19 mouse cellular contexts compared by ENCODE assay signal in genomic region chr6:98208051-98208450, GRCm38 (mm10).
"Had no signal": no experiment of that assay in that cellular context is flagged by ENCODE, and none has a peak within 500 bp of the region (broad histone marks: within the 10 kb centered on the region; RNA-seq: fewer than 3 reads in every experiment).

No protein-coding gene starts in this region.

- H3K4me1 ChIP-seq: lung, embryonic 15.5 days; midbrain, embryonic 10.5 days; midbrain, embryonic 12.5 days; neural tube, embryonic 13.5 days; neural tube, embryonic 15.5 days had no signal

- H3K27me3 ChIP-seq: lung, embryonic 15.5 days; midbrain, embryonic 12.5 days; neural tube, embryonic 13.5 days; neural tube, embryonic 15.5 days had no signal

- DNase-seq: lung, adult 18-20 months; lung, postnatal 14 days; midbrain, embryonic 14.5 days; retina, postnatal 1 day; right cerebral cortex, adult 18-20 months; right cerebral cortex, postnatal 25 days; right cerebral cortex, postnatal 4 days; spleen, adult 18-20 months; thymus, adult 18-20 months; thymus, postnatal 14 days; thymus, postnatal 36 days had no signal

- H3K4me3 ChIP-seq: lung, embryonic 15.5 days; midbrain, embryonic 10.5 days; midbrain, embryonic 12.5 days; myocyte; neural tube, embryonic 13.5 days; neural tube, embryonic 15.5 days had no signal

- ATAC-seq: lung, postnatal 0 days; midbrain, embryonic 16.5 days had no signal

- H3K9me3 ChIP-seq: lung, embryonic 15.5 days; midbrain, embryonic 10.5 days; midbrain, embryonic 12.5 days; neural tube, embryonic 13.5 days; neural tube, embryonic 15.5 days had no signal

- H3K4me2 ChIP-seq: lung, embryonic 15.5 days; midbrain, embryonic 12.5 days; neural tube, embryonic 13.5 days; neural tube, embryonic 15.5 days had no signal

- H3K27ac ChIP-seq: lung, embryonic 15.5 days; midbrain, embryonic 10.5 days; midbrain, embryonic 12.5 days; neural tube, embryonic 13.5 days; neural tube, embryonic 15.5 days had no signal

- H3K9ac ChIP-seq: lung, embryonic 15.5 days; midbrain, embryonic 12.5 days; neural tube, embryonic 13.5 days; neural tube, embryonic 15.5 days had no signal

- H3K36me3 ChIP-seq: lung, embryonic 15.5 days; midbrain, embryonic 10.5 days; midbrain, embryonic 12.5 days; neural tube, embryonic 13.5 days; neural tube, embryonic 15.5 days had no signal
